Mouse (Mus musculus) ES-Bruce4 (cell line): ENCODE data around the gene Cuta. TPM values are rescaled to one million over a fixed set of nuclear protein-coding genes. Genes with fewer than 3 reads are reported as not detected.

Source experiments
- H3K27ac ChIP-seq: 2 replicates; pipeline ENCODE4 v1.5.1; 2012; ENCODE audit warnings: low read length, inconsistent platforms; ENCODE audit not compliant: insufficient read depth
- H3K27me3 ChIP-seq: 2 replicates; pipeline ENCODE4 v1.6.1; 2012; ENCODE audit warnings: mild to moderate bottlenecking, low read length, inconsistent platforms; ENCODE audit not compliant: control insufficient read depth, poor library complexity, insufficient read depth, severe bottlenecking
- H3K36me3 ChIP-seq: 2 replicates; pipeline ENCODE4 v1.6.1; 2012; ENCODE audit warnings: inconsistent platforms, mild to moderate bottlenecking, low read length, moderate library complexity; ENCODE audit not compliant: control insufficient read depth, poor library complexity, insufficient read depth, severe bottlenecking
- H3K4me1 ChIP-seq: one replicate; pipeline ENCODE4 v1.8.1; 2011; ENCODE audit warnings: low read length; ENCODE audit not compliant: control insufficient read depth, insufficient read depth
- H3K4me3 ChIP-seq: 2 replicates; pipeline ENCODE4 v1.5.1; 2011; ENCODE audit warnings: low read depth, mild to moderate bottlenecking, low read length
- H3K9ac ChIP-seq: 2 replicates; pipeline ENCODE4 v1.6.1; 2012; ENCODE audit warnings: low read depth, mild to moderate bottlenecking, inconsistent platforms; ENCODE audit not compliant: poor library complexity, severe bottlenecking
- H3K9me3 ChIP-seq: replicated peaks from 2 replicates; pipeline ENCODE4 v1.6.1; 2012; ENCODE audit warnings: mild to moderate bottlenecking, low read length, inconsistent platforms; ENCODE audit not compliant: control insufficient read depth, poor library complexity, insufficient read depth, severe bottlenecking
- CTCF ChIP-seq: IDR thresholded peaks from one replicate; pipeline ENCODE4 v1.8.1; 2011; ENCODE audit warnings: low read depth, low read length
- EP300 ChIP-seq: IDR thresholded peaks from 2 replicates; pipeline ENCODE4 v1.6.1; 2011; ENCODE audit warnings: low read depth, low read length; ENCODE audit not compliant: insufficient read depth
- POLR2A ChIP-seq: IDR thresholded peaks from one replicate; pipeline ENCODE4 v1.8.1; 2011; ENCODE audit warnings: low read length; ENCODE audit not compliant: insufficient read depth
- polyA plus RNA-seq: library from polyadenylated mRNA; stranded (reverse); fragments of >200 nt; gene quantifications from 2 replicates; pipeline ENCODE4 v1.2.4, GENCODE M21; 2011; ENCODE audit warnings: low read depth; ENCODE audit not compliant: missing spikeins, insufficient read depth, insufficient read length

Gene Cuta
- polyA plus RNA-seq, 1 experiment = 58.9 TPM

- Histone ChIP-seq H3K36me3 (no peaks in the 10 kb centered on the region), H3K4me3 (peak overlapping the region; percentile 32), H3K27me3 (no peaks in the 10 kb centered on the region; the same call in 1 of the 2 replicates), H3K4me1 (peaks cover 1% of the 10 kb centered on the region), H3K27ac (no peak overlapping the region), H3K9ac (peak overlapping the region; percentile 16; the same call in 1 of the 2 replicates), H3K9me3 (no peaks in the 10 kb centered on the region)
- no peak for TF ChIP-seq EP300
- no peak for TF ChIP-seq CTCF
- TF ChIP-seq POLR2A = no peak
These were observed 12.8 kb upstream of the Cuta start for GRCm38 (mm10) chr17:26951952-26952877.

- TF ChIP-seq POLR2A = no peak
- no peak for TF ChIP-seq EP300
- no peak for TF ChIP-seq CTCF
- Histone ChIP-seq H3K9me3 (no peaks in the 10 kb centered on the region), H3K27ac (no peak overlapping the region)
These were observed 12.0 kb upstream of the Cuta start for GRCm38 (mm10) chr17:26951406-26951805.

DNA sequence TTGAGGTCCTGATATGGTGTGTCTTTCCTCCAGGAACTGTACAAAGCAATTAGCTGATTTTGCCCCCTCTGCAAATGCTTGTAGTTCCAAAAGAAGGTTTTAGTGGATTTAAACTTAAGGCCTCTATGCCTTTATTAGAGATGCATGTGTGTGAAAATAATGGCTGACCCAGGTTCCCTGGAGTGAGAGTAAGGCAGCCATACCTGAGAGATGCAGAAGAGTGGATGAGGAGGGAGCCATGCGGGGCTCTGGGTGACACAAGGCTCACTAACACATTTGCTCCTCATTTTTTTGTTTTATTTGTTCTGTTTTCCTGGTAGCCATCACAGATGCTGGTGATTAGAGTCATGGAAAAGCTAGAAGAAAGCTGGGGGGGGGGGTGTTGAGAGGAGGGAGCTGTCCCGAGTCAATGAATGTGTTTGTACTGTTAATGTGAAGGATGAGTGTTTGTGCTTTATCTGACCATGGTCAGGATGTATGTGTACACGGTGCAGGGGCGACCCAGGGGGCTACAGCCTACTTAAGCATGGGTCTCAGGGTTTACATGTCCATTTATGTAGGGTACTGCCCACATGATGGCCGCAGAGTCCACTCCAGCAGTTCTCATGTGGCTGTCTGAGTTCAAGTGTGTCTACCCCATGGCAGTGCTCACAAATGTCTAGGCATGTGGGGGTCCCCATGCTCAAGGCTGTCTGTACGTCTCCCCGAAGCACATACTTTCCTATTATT is 11.4 kb upstream of the Cuta start:
- TF ChIP-seq CTCF = no peak
- no peak for TF ChIP-seq POLR2A
- no peak for TF ChIP-seq EP300
- no peak overlapping the region for H3K4me3 ChIP-seq
- no peaks in the 10 kb centered on the region for H3K9me3 ChIP-seq
- peaks cover 1% of the 10 kb centered on the region for H3K4me1 ChIP-seq
- H3K36me3 ChIP-seq = no peaks in the 10 kb centered on the region
- H3K9ac ChIP-seq = no peak overlapping the region
- H3K27me3 ChIP-seq = no peaks in the 10 kb centered on the region; the same call in 1 of the 2 replicates
- no peak overlapping the region for H3K27ac ChIP-seq

More at GRCm38 (mm10) chr17:26951406-26951805, 12.0 kb upstream of the Cuta start:
- Histone ChIP-seq H3K36me3 (no peaks in the 10 kb centered on the region), H3K4me3 (peak overlapping the region; percentile 32; the same call in 1 of the 2 replicates), H3K9ac (peak overlapping the region; percentile 16; the same call in 1 of the 2 replicates), H3K27me3 (no peaks in the 10 kb centered on the region; the same call in 1 of the 2 replicates), H3K4me1 (peaks cover 1% of the 10 kb centered on the region)

- Histone ChIP-seq H3K27me3 (no peaks in the 10 kb centered on the region; the same call in 1 of the 2 replicates), H3K36me3 (no peaks in the 10 kb centered on the region), H3K9me3 (no peaks in the 10 kb centered on the region), H3K9ac (no peak overlapping the region), H3K4me1 (peaks cover 1% of the 10 kb centered on the region), H3K27ac (no peak overlapping the region), H3K4me3 (no peak overlapping the region)
- no peak for TF ChIP-seq POLR2A
- TF ChIP-seq EP300 = no peak
- TF ChIP-seq CTCF = no peak
These were observed 10.5 kb upstream of the Cuta start for GRCm38 (mm10) chr17:26949866-26950265.

DNA sequence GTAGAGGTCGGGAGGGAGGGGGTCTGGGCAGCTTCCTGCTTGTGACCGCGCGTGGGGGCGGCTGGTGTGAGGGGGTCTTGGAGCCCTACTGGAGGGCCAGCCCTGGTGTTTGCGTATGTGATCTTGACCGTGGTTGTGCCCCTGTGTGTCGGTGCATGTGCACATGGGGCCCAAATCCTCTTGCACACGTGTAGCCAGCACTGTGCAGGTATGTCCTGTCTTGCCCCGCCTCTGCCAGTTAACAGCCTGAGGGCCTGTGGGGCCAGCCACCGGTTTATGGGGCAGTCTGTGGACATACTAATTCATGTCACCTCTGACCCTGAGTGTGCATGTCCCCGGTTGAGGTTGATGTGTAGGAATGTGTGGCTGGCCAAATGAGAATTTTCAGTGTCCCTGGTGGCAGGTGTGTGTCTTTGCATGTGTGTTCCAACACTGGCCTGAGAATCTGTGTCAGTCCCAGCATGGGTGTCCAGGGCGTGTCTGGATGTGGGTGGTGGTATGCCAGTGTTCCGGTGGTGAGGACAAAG is 9.7 kb upstream of the Cuta start:
- peak overlapping the region; percentile 71 for H3K9ac ChIP-seq
- no peaks in the 10 kb centered on the region for H3K36me3 ChIP-seq
- peaks cover 1% of the 10 kb centered on the region for H3K4me1 ChIP-seq
- H3K27ac ChIP-seq = no peak overlapping the region
- H3K27me3 ChIP-seq = no peaks in the 10 kb centered on the region; the same call in 1 of the 2 replicates
- H3K9me3 ChIP-seq = no peaks in the 10 kb centered on the region
- no peak for TF ChIP-seq CTCF
- TF ChIP-seq EP300 = no peak
- no peak for TF ChIP-seq POLR2A
- peak overlapping the region; percentile 39; the same call in 1 of the 2 replicates for H3K4me3 ChIP-seq
